Mouse (Mus musculus) macrophage (primary cell): ENCODE measurements around the gene Grtp1. TPM values are rescaled to one million over a fixed set of nuclear protein-coding genes. Genes with fewer than 3 reads are reported as not detected.
A peak's percentile ranks its signal among the peaks of the same experiment; 100 is the strongest.

Experiments used
- H3K27ac ChIP-seq: fragments of 350-480 bp; formaldehyde crosslinking; 2 replicates; pipeline ENCODE4 v1.9.0; 2021
- H3K36me3 ChIP-seq: fragments of 350-480 bp; formaldehyde crosslinking; 2 replicates; pipeline ENCODE4 v1.9.0; 2021; ENCODE audit errors: inconsistent target
- H3K4me3 ChIP-seq: fragments of 350-480 bp; formaldehyde crosslinking; 2 replicates; pipeline ENCODE4 v1.9.0; 2021; ENCODE audit errors: inconsistent target
- H3K79me2 ChIP-seq: fragments of 350-480 bp; formaldehyde crosslinking; 2 replicates; pipeline ENCODE4 v1.9.0; 2021; ENCODE audit errors: inconsistent target
- WGBS: methylation state at CpG from one replicate; pipeline ENCODE4 v1.1.7; 2026; ENCODE audit warnings: inconsistent platforms; ENCODE audit not compliant: missing documents; 5-methylcytosine and 5-hydroxymethylcytosine counted together
- polyA plus RNA-seq: library from polyadenylated mRNA; stranded (reverse); fragments of 250-400 nt; gene quantifications from 3 replicates; pipeline ENCODE4 v1.2.4, GENCODE M21; 2018; ENCODE audit warnings: inconsistent platforms

Gene Grtp1
- polyA plus RNA-seq, 1 experiment from 2014 or later = 0.34 TPM

DNA sequence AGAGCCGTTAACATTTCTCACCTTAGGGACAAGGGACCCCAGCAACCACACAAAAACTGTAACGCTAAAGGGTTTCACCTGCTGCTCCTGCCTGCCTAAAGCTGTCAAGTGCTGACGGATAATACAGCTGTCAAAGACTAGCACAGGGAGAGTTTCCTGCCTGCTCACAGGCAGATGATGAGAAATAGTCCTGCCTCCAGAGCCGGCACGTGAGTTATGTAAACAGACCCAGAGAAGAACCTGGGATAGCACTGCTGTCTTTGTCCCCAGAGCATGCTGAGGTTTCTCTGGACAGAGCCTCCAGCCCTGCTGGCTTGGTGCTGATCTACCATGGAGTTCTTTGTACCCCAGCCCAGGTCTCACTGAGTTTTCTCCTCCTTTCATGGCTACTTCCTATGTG lies 16.7 kb upstream of the Grtp1 start:
- 97% methylated on average over 5 of the region's 5 CpGs for WGBS
- Histone ChIP-seq H3K4me3 (no peak overlapping the region), H3K36me3 (no peaks in the 10 kb centered on the region), H3K79me2 (no peaks in the 10 kb centered on the region), H3K27ac (no peak overlapping the region)

DNA sequence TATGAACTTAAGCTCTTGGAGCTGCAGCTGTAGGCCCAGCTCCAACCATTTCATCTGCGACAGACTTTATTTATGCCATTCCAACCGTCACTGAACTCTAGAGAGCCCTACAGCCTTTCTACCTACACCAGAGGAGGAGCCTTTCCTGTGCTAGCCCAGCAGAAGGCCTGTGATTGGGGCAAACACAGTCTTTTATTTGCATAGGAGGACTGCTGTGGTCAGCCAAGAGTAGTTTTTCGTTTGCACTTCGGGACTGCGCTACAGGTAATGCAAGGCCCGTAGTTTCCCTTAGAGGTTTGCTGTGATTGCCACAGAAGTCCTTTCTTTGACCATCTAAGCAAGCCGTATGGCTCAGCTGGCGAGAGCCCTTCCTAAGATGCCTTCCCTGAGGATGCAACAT lies 16.0 kb upstream of the Grtp1 start:
- Histone ChIP-seq H3K79me2 (no peaks in the 10 kb centered on the region), H3K36me3 (no peaks in the 10 kb centered on the region), H3K4me3 (no peak overlapping the region), H3K27ac (no peak overlapping the region)
- 97% methylated on average over 8 of the region's 8 CpGs for WGBS

DNA sequence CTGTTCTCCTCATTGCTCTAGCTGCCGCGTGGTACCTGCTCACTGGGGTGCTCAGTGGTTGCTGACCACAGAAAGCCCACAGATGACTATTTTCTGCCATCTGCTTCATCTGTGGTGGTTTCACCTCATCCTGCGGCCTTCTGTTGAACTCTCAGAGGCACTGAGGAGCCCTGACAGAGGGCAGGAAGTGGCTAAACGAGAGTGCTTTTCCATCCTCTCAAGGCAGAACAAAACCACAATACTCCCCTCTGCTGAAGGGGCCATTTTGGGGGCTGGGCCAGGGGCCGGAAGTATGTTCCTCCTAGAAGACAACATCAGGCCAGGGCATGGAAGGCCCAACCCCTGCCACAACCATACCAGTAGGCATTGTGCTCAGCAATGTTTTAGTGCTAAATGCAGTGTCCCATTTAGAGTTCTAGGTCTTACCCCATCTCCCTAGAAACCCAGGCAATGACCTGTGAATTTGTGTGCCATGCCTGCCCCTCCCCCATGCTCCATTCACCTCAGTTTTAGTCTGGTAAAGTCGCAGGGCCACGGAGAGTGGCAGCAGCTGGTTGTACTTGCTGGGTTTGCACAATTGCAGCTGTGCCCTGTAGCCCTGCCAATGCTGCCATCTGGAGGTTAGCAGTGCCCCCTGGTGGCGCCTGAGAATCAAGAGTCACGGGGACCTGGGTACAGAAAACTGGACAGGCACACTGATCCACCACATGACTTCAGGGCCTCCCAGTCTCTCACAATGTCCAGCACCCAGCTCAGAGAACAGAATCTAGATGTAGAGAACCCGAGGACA lies 13.3 kb upstream of the Grtp1 start:
- H3K27ac ChIP-seq = peak overlapping the region; percentile 70

DNA sequence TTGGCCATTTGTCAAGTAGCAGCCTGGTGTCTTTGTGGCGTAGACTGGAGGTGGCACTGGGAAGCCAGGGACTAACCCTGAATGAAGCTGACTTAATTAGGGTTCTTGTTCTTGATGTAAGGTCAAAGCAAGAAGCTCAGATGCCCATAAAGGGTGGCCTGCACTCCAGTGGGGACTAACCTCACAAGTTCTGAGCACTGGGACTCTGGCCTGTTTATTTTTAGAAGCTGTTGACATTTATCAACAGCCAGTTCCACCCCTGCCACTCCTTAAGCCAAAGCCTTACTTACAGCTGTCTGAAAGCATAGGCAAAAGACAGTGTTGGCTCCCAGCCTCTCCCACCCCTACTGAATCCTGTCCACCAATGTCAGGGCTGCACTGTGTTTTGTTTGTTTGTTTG lies 9.3 kb upstream of the Grtp1 start:
- H3K4me3 ChIP-seq = no peak overlapping the region
- H3K36me3 ChIP-seq = no peaks in the 10 kb centered on the region
- H3K79me2 ChIP-seq = no peaks in the 10 kb centered on the region
- WGBS = 100% methylated on average over 1 of the region's 1 CpGs
- H3K27ac ChIP-seq = no peak overlapping the region

More for the DNA sequence above, 13.3 kb upstream of the Grtp1 start:
- 3% methylated on average over 10 of the region's 10 CpGs for WGBS
- Histone ChIP-seq H3K79me2 (no peaks in the 10 kb centered on the region), H3K4me3 (no peak overlapping the region), H3K36me3 (no peaks in the 10 kb centered on the region)

DNA sequence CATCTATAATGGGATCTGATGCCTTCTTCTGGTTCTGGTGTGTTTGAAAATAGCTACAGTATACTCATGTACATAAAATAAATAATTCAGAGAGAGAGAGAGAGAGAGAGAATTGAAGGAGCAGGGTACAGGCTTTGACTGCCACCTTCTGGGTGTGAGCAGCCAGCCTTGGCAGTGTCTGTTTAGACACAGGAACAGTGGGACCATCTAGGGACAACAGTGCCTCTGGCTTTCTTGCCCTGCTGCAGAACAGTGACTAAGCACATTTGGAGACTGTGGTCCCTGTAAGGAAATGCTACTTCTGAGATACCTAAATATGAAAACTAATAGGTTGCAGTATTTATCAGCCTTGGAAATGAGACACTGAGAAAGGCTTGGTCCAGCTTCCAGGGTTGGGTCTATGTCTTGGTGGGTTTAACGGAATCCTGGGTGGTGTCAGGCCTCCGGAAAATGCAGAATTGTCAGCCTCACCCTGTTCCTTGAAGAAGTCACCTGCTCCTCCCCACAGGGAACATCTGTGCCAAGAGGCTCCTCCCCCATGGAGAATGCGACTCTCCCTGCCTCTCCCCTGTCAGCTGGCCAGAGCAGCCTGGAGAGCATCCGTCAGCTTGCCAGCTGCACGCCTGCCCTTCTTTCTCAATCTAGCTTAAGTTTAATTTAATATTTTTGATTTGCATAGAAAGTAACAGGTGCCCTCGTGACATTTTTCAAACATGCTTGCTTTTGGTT lies 8.4 kb upstream of the Grtp1 start:
- H3K4me3 ChIP-seq = no peak overlapping the region
- no peak overlapping the region for H3K27ac ChIP-seq
- H3K79me2 ChIP-seq = no peaks in the 10 kb centered on the region
- H3K36me3 ChIP-seq = no peaks in the 10 kb centered on the region
- 40% methylated on average over 6 of the region's 6 CpGs for WGBS

DNA sequence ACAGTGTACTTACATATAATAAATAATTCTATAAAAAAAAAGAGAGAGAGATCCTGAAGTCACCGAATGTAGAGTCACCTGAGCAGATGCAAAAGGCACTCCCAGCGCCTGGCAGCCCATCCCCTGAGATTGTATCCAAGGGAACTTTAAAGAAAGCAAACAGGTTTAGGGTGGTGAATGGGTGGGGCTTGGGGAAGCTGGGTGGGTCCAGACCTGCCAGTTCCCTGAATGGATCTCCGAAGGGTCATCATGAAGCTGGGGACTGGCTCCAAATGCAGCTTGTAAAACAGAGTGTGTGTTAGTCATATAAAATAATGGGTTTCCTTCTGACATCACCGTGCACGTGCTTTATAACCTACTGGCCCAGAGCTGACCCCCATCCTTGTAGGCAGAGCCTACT lies 5.9 kb upstream of the Grtp1 start:
- WGBS = 91% methylated on average over 5 of the region's 5 CpGs
- no peaks in the 10 kb centered on the region for H3K36me3 ChIP-seq
- H3K27ac ChIP-seq = no peak overlapping the region
- no peaks in the 10 kb centered on the region for H3K79me2 ChIP-seq
- no peak overlapping the region for H3K4me3 ChIP-seq

DNA sequence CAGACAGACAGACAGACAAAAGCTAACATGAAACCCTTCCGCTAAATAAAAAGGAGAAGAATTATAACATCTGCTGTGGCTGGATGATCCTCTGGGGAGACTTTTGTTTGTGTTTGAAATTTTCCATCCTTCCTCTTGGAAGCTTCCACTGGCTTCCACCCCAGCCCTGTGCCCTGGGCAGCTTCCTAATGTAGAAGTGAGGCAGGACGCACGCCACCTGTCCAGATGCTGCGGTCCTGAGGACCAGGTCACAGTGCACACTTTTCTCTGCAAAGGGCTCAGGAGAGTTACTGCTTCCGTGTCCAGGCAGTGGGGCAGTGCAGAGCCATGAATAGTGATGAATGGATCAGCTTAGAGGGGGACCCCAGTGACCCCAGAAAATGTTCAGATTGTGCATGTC lies 4.9 kb upstream of the Grtp1 start:
- no peaks in the 10 kb centered on the region for H3K36me3 ChIP-seq
- 85% methylated on average over 5 of the region's 5 CpGs for WGBS
- no peaks in the 10 kb centered on the region for H3K79me2 ChIP-seq
- no peak overlapping the region for H3K4me3 ChIP-seq
- H3K27ac ChIP-seq = no peak overlapping the region

DNA sequence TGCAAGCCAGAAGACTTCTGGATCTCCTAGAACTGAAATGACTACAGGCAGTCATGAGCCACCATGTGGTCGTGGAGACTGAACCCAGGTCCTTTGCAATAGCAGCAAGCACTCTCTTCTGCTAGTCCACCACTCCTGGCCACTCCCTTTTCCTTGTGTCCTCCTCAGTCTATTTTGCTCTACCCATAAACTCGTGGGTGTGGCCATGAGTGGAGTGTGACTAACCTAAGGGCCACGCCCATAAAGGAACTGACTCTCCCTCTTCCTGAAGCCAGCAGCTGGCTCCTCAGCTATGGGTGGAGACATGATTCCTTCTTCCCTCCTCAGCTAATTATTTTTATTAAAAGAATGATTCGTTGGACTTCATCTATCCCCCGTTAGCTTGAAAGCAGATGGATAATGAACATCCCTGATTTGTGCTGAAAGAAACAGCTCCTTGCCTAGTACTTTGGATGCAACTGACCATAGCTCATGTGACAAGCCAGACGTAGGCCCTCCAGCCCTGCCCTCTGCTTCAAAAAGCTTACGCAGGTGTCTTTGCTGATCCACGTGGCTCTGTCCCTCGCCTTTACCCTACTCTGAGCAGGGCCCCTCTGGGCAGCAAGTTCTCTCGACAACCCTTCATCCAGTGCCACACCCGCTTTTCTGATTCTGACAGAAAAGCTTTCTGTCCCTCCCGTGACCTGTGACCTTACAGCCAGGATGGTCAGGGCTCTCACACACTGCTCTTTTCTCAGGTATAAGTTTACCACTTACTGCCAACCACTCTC lies 4.1 kb upstream of the Grtp1 start:
- H3K27ac ChIP-seq = no peak overlapping the region
- WGBS = 79% methylated on average over 12 of the region's 12 CpGs
- H3K36me3 ChIP-seq = no peaks in the 10 kb centered on the region
- no peaks in the 10 kb centered on the region for H3K79me2 ChIP-seq
- H3K4me3 ChIP-seq = no peak overlapping the region

DNA sequence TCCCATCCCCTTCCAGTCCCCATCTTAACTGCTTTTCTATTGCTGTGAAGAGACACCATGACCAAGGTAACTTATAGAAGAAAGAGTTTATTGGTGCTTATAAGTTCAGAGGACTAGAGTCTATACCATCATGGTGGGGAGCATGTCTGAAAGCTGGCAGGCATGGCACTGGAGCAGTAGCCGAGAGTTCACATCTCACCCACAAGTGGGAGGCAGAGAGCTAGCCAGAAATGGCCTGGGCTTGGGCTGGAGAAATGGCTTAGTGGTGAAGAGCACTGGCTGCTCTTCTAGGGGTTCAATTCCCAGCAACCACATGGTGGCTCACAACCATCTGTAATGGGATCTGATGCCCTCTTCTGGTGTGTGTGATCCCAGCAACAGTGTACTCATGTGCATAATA lies 3.1 kb upstream of the Grtp1 start:
- no peak overlapping the region for H3K4me3 ChIP-seq
- 100% methylated on average over 1 of the region's 1 CpGs for WGBS
- H3K79me2 ChIP-seq = no peaks in the 10 kb centered on the region
- no peak overlapping the region for H3K27ac ChIP-seq
- no peaks in the 10 kb centered on the region for H3K36me3 ChIP-seq

DNA sequence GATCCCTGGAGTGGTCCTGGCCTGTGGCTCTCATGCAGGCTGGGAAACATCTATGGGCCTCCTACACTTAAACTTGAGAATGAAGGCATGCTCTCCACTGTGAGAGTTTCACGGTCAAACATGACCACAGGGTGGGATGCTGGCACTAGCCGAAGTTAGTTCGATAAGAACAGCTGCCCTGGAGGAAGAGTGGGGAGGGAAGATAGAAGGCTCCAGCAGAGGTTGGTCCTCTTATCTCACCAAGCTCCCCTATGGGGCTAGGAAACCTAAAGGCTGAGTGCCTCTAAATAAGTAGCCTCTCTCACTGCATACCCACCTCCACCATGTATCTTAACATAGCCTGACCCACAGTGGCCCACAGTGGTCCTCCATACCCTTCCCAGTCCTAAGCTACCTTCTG lies 2.4 kb upstream of the Grtp1 start:
- Histone ChIP-seq H3K36me3 (no peaks in the 10 kb centered on the region), H3K79me2 (no peaks in the 10 kb centered on the region), H3K4me3 (no peak overlapping the region), H3K27ac (no peak overlapping the region)
- 100% methylated on average over 3 of the region's 3 CpGs for WGBS

DNA sequence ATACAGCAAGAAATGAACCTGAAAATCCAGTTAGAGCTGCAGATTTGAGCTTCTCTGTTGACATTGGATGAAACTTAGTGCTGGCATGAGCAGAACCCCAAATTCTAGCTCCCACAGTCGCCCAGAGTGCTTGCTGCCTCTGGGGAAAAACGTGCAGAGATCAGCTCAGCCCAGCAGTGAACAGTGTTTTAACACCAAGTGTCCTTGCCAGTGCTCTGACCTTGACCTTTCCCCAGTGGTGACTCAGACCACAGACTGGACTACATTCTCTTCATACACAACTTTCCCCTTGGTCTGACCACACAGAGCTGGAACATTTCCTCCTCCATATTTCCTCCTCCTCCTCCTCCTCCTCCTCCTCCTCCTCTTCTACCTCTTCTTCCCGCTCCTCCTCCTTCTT lies 1.6 kb upstream of the Grtp1 start:
- no peak overlapping the region for H3K4me3 ChIP-seq
- WGBS = 69% methylated on average over 2 of the region's 3 CpGs

DNA sequence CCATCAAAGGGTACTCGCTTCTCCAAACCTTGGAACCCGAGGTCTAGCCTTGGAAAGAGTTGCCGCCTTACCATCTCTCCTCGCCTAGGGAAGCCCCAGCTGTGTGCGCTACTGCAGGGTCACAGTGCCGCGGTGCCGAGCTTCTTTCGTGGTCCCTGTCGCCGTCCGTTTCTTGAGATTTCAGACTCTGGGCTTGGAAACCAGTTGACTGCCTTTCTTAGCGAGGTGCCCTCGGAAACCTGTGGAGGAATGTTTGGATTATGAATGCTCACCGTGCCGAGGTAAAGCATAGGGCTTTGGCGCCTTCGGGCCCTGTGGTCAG lies 554 bp upstream of the Grtp1 start:
- Histone ChIP-seq H3K36me3 (no peaks in the 10 kb centered on the region), H3K79me2 (no peaks in the 10 kb centered on the region), H3K27ac (no peak overlapping the region), H3K4me3 (peak overlapping the region; percentile 26)
- 13% methylated on average over 11 of the region's 18 CpGs for WGBS

More for the DNA sequence above, 1.6 kb upstream of the Grtp1 start:
- Histone ChIP-seq H3K27ac (no peak overlapping the region), H3K79me2 (no peaks in the 10 kb centered on the region), H3K36me3 (no peaks in the 10 kb centered on the region)

DNA sequence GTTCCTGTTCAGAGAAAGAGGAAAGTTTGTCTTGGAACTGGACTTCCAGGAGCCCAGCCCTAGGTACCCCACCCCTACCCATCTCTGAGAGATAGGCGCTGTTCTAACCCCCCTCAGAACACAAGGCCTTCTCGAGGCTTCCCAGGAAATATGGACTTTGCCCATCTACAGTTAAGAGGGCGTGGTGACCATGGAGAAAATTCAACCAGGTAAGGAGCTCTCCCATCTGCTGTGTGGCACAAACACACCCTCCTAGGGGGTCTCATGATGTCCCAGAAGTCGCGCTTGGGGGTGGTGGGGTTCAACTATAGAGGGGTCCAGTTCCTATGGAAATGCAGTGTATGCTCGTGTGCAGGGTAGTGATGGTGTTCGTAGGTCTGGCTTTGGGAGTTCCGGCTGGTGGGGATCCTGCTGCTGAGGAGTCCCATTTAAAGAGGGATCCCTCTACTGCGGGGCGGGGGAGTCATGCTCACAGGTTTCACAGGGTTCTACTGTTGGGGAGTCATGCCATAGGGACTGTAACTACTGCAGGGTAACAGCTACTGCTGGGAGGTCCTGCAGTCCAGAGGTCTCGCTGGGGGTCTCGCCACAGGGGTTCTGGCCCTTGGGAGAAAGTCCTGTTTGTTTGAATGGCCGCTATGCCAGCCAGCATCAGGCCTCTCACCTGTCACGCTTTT lies 897 bp downstream of the Grtp1 start:
- Histone ChIP-seq H3K36me3 (no peaks in the 10 kb centered on the region), H3K27ac (no peak overlapping the region), H3K4me3 (peak overlapping the region; percentile 28; the same call in 1 of the 2 replicates), H3K79me2 (no peaks in the 10 kb centered on the region)
- 63% methylated on average over 14 of the region's 14 CpGs for WGBS

DNA sequence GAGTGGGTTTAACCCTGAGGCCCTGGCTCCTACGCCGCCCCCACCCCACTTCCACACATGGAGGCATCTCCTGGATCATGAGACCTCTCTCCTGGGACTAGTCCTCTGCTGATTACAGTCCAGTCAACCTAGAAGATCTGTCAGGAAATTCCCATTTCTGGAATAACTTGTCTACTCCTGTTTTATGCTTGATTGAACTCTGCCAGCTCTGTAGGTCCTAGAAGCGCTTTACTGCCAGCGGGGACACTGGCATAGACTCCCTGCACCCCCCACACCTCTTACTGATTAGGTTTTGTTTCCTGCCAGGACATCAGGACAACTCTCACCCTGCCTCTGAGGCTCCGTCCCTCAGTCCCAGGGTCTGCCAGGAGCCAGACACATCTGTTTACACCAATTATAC lies 2.9 kb downstream of the Grtp1 start:
- no peaks in the 10 kb centered on the region for H3K79me2 ChIP-seq

More for the DNA sequence above, 2.9 kb downstream of the Grtp1 start:
- no peaks in the 10 kb centered on the region for H3K36me3 ChIP-seq
- H3K27ac ChIP-seq = no peak overlapping the region
- H3K4me3 ChIP-seq = no peak overlapping the region
- WGBS = 93% methylated on average over 5 of the region's 5 CpGs
